Mouse (Mus musculus): ENCODE results near the gene Mtmr11.
"Not testable (repeated sequence)": the region's sequence is repeated elsewhere in the genome, so short reads cannot be mapped to it uniquely, and the experiment has no call there.

The Mtmr11 gene

GRCm38 (mm10) chr3:96160803-96161516 is 844 bp upstream of the Mtmr11 start:
- CTCF ChIA-PET = interaction anchor here (0.6 to 3.1 kb wide), 9 partner anchors 13 to 353 kb away, joined by 3 to 13 read pairs (median 5); no protein-coding TSS in a partner anchor
- POLR2A ChIA-PET = interaction anchor here (0.6 to 5.0 kb wide), 87 partner anchors 8 to 492 kb away, joined by 3 to 87 read pairs (median 4); partner anchors contain the start of genes Bola1 (in 3 of the 4), Hist2h2ab (in 3 of the 4), Hist2h2ac (in 3 of the 4) and Hist2h2be (in 3 of the 4)

GRCm38 (mm10) chr3:96163040-96163439 is 1.2 kb downstream of the Mtmr11 start:
- ChIA-PET POLR2A (interaction anchor here in 3 of 4 experiments (0.6 to 5.0 kb wide), 21 partner anchors 9 to 99 kb away, joined by 3 to 87 read pairs (median 5); partner anchors contain the start of genes Bola1 (in 2 of the 3), Hist2h2ab (in 2 of the 3), Hist2h2ac (in 2 of the 3) and Hist2h2be (in 2 of the 3)), CTCF (interaction anchor here in 2 of 4 experiments (0.6 to 3.1 kb wide), 6 partner anchors 8 to 495 kb away, joined by 3 to 13 read pairs (median 4); no protein-coding TSS in a partner anchor)

GRCm38 (mm10) chr3:96168466-96169158 is 6.8 kb downstream of the Mtmr11 start:
- CTCF ChIA-PET = no interaction called here
- POLR2A ChIA-PET = interaction anchor here in 3 of 4 experiments (0.6 to 8.1 kb wide), 9 partner anchors 7 to 312 kb away, joined by 3 to 81 read pairs (median 4); partner anchors contain the start of genes Hist2h2ac (in 3 of the 3), Bola1 (in 1 of the 3), Hist2h2ab (in 1 of the 3) and Hist2h2be (in 1 of the 3)

- POLR2A ChIA-PET = interaction anchor here (0.6 to 8.1 kb wide), 45 partner anchors 8 to 524 kb away, joined by 3 to 87 read pairs (median 4); partner anchors contain the start of genes Hist2h2ac (in 4 of the 4), Hist2h2be (in 4 of the 4), Mtmr11 (in 3 of the 4) and Bola1 (in 2 of the 4)
- CTCF ChIA-PET = interaction anchor here in 2 of 4 experiments (0.6 to 1.0 kb wide), 4 partner anchors 8 to 79 kb away, joined by 3 read pairs; no protein-coding TSS in a partner anchor
Observed at GRCm38 (mm10) chr3:96170276-96170675, 8.5 kb downstream of the Mtmr11 start.

- ChIA-PET CTCF (interaction anchor here in 2 of 4 experiments (0.6 to 1.0 kb wide), 4 partner anchors 9 to 105 kb away, joined by 3 read pairs; no protein-coding TSS in a partner anchor), POLR2A (interaction anchor here (0.6 to 8.1 kb wide), 48 partner anchors 9 to 525 kb away, joined by 3 to 87 read pairs (median 4); partner anchors contain the start of genes Hist2h2ac (in 4 of the 4), Hist2h2be (in 4 of the 4), Mtmr11 (in 3 of the 4) and Sv2a (in 3 of the 4))
Observed at GRCm38 (mm10) chr3:96170976-96171545, 9.3 kb downstream of the Mtmr11 start.

GRCm38 (mm10) chr3:96171583-96172196 is 9.9 kb downstream of the Mtmr11 start:
- CTCF ChIA-PET = interaction anchor here in 1 of 4 experiments (0.9 to 1.0 kb wide), 2 partner anchors 80 to 106 kb away, joined by 3 read pairs; no protein-coding TSS in a partner anchor
- POLR2A ChIA-PET = interaction anchor here (0.8 to 8.1 kb wide), 27 partner anchors 8 to 191 kb away, joined by 3 to 87 read pairs (median 4); partner anchors contain the start of genes Hist2h2ac (in 3 of the 4), Hist2h2be (in 3 of the 4), Mtmr11 (in 3 of the 4) and Bola1 (in 2 of the 4)

- POLR2A ChIA-PET = interaction anchor here (0.6 to 8.1 kb wide), 28 partner anchors 9 to 471 kb away, joined by 3 to 87 read pairs (median 4); partner anchors contain the start of genes Hist2h2ac (in 3 of the 4), Hist2h2be (in 3 of the 4), Bola1 (in 2 of the 4) and Hist2h2ab (in 2 of the 4)
- CTCF ChIA-PET = interaction anchor here in 1 of 4 experiments (0.6 kb wide), 1 partner anchor 209 kb away, joined by 3 read pairs; no protein-coding TSS in a partner anchor
Observed at GRCm38 (mm10) chr3:96172197-96173178, 10.7 kb downstream of the Mtmr11 start, which contains the start of gene Sf3b4. TSS of gene Sf3b4 (plus strand) at chr3:96172332.

- POLR2A ChIA-PET = interaction anchor here (0.6 to 8.1 kb wide), 28 partner anchors 8 to 471 kb away, joined by 3 to 87 read pairs (median 4); partner anchors contain the start of genes Hist2h2ac (in 3 of the 4), Hist2h2be (in 3 of the 4), Bola1 (in 2 of the 4) and Hist2h2ab (in 2 of the 4)
- CTCF ChIA-PET = no interaction called here
Observed at GRCm38 (mm10) chr3:96173185-96173584, 11.4 kb downstream of the Mtmr11 start.

- CTCF ChIA-PET = not testable (repeated sequence)
- POLR2A ChIA-PET = interaction anchor here in 3 of 4 experiments (0.6 to 8.1 kb wide), 25 partner anchors 10 to 500 kb away, joined by 3 to 87 read pairs (median 5); partner anchors contain the start of genes Bola1 (in 2 of the 3), Hist2h2ab (in 2 of the 3), Hist2h2ac (in 2 of the 3) and Hist2h2bb (in 2 of the 3)
Observed at GRCm38 (mm10) chr3:96174042-96174441, 12.2 kb downstream of the Mtmr11 start.

GRCm38 (mm10) chr3:96175251-96175650 is 13.4 kb downstream of the Mtmr11 start:
- ChIA-PET POLR2A (interaction anchor here (0.6 to 8.1 kb wide), 39 partner anchors 9 to 873 kb away, joined by 3 to 87 read pairs (median 4); partner anchors contain the start of genes Hist2h2ac (in 3 of the 4), Hist2h2be (in 3 of the 4), Bola1 (in 2 of the 4) and Hist2h2ab (in 2 of the 4)), CTCF (interaction anchor here in 1 of 4 experiments (0.6 to 0.7 kb wide), 7 partner anchors 8 to 881 kb away, joined by 3 to 4 read pairs (median 3); no protein-coding TSS in a partner anchor)

GRCm38 (mm10) chr3:96178427-96178826 is 16.6 kb downstream of the Mtmr11 start:
- CTCF ChIA-PET = no interaction called here
- POLR2A ChIA-PET = interaction anchor here in 2 of 4 experiments (1.1 to 3.5 kb wide), 8 partner anchors 13 to 42 kb away, joined by 3 to 14 read pairs (median 5); partner anchors contain the start of genes Bola1 (in 2 of the 2), Hist2h2ab (in 2 of the 2), Hist2h2ac (in 2 of the 2) and Hist2h2be (in 2 of the 2)

GRCm38 (mm10) chr3:96178902-96179301 is 17.1 kb downstream of the Mtmr11 start:
- CTCF ChIA-PET = no interaction called here
- POLR2A ChIA-PET = interaction anchor here in 2 of 4 experiments (0.8 to 3.5 kb wide), 7 partner anchors 8 to 41 kb away, joined by 4 to 14 read pairs (median 5); partner anchors contain the start of genes Bola1 (in 2 of the 2), Hist2h2ab (in 2 of the 2), Hist2h2ac (in 2 of the 2) and Hist2h2be (in 2 of the 2)

- ChIA-PET POLR2A (interaction anchor here in 3 of 4 experiments (0.6 to 3.5 kb wide), 8 partner anchors 8 to 41 kb away, joined by 4 to 14 read pairs (median 5); partner anchors contain the start of genes Bola1 (in 2 of the 3), Hist2h2ab (in 2 of the 3), Hist2h2ac (in 2 of the 3) and Hist2h2be (in 2 of the 3)), CTCF (no interaction called here)
Observed at GRCm38 (mm10) chr3:96179531-96179930, 17.7 kb downstream of the Mtmr11 start.

GRCm38 (mm10) chr3:96180727-96181477 is 19.1 kb downstream of the Mtmr11 start, which contains the start of gene Sv2a:
TSS of gene Sv2a (plus strand) at chr3:96181151.
- ChIA-PET POLR2A (interaction anchor here (0.6 to 4.6 kb wide), 14 partner anchors 8 to 237 kb away, joined by 3 to 24 read pairs (median 4); partner anchors contain the start of genes Bola1 (in 1 of the 4), Hist2h2ab (in 1 of the 4), Mtmr11 (in 1 of the 4) and Sf3b4 (in 1 of the 4)), CTCF (no interaction called here)
